Mouse (Mus musculus) stomach, postnatal 0 days (tissue): ENCODE measurements around the gene Ptprt.

Experiments used
- CTCF ChIP-seq: IDR thresholded peaks from 2 replicates; pipeline ENCODE4 v1.5.1; 2016; ENCODE audit warnings: antibody characterized with exemption, low read depth, mild to moderate bottlenecking, moderate library complexity
- EP300 ChIP-seq: optimal IDR thresholded peaks from 2 replicates; pipeline ENCODE3; 2016; ENCODE audit warnings: antibody characterized with exemption

DNA sequence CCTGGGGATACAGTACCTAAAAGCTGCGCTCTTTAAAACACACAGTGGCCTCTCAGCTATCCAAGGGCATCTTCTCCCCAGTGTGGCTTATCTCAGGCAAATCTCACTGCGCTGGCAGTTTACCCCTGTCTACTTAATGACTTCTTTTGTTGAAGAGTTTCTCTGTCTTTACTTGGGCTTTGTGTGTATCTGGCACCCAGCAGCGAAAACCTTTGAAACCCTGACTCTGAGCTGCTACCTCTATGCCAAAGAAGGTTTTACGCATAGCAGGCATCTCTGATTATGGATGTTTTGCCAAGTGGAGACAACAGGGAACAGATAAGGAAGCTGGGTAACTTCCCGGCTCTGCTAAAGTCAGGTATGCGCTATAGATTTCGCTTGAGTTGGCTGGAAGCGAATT is 956.1 kb downstream of the Ptprt start:
- TF ChIP-seq EP300 = no peak
- TF ChIP-seq CTCF = no peak
